Mouse (Mus musculus) neural tube, embryonic 14.5 days (tissue): ENCODE measurements around the gene Mslnl. TPM values are rescaled to one million over a fixed set of nuclear protein-coding genes. Genes with fewer than 3 reads are reported as not detected.

Experiments
- ATAC-seq: fragments of 200-750 bp; cut with Nextera tagmentation; 2 replicates; pipeline ENCODE4 v1.8.0; 2017; ENCODE audit warnings: low read depth, mild to moderate bottlenecking, moderate TSS enrichment, moderate library complexity
- H3K27ac ChIP-seq: fragments of 300-500 bp; sonication (generic); 2 replicates; pipeline ENCODE4 v1.5.1; 2014; ENCODE audit warnings: low read depth, mild to moderate bottlenecking, control low read depth, low read length, moderate library complexity, mixed read lengths
- H3K27me3 ChIP-seq: fragments of 300-500 bp; sonication (generic); 2 replicates; pipeline ENCODE4 v1.6.1; 2014; ENCODE audit warnings: low read length; ENCODE audit not compliant: control insufficient read depth, insufficient read depth
- H3K36me3 ChIP-seq: fragments of 300-500 bp; sonication (generic); 2 replicates; pipeline ENCODE4 v1.6.1; 2014; ENCODE audit warnings: low read length, mixed read lengths; ENCODE audit not compliant: control insufficient read depth, insufficient read depth
- H3K4me1 ChIP-seq: fragments of 300-500 bp; sonication (generic); 2 replicates; pipeline ENCODE4 v1.6.1; 2014; ENCODE audit warnings: low read length; ENCODE audit not compliant: control insufficient read depth, insufficient read depth
- H3K4me2 ChIP-seq: fragments of 300-500 bp; sonication (generic); 2 replicates; pipeline ENCODE4 v1.6.1; 2014; ENCODE audit warnings: mild to moderate bottlenecking, low read depth, low read length, control low read depth
- H3K4me3 ChIP-seq: fragments of 300-500 bp; sonication (generic); 2 replicates; pipeline ENCODE4 v1.5.1; 2014; ENCODE audit warnings: low read depth, low read length, control low read depth, mixed read lengths
- H3K9ac ChIP-seq: fragments of 300-500 bp; sonication (generic); replicated peaks from 2 replicates; pipeline ENCODE4 v1.6.1; 2014; ENCODE audit warnings: low read depth, mild to moderate bottlenecking, control low read depth, low read length, mixed read lengths
- H3K9me3 ChIP-seq: fragments of 300-500 bp; sonication (generic); 2 replicates; pipeline ENCODE4 v1.6.1; 2016; ENCODE audit warnings: low read length; ENCODE audit not compliant: control insufficient read depth
- WGBS: fragments of 180-500 bp; shearing (Covaris S2); extraction: QIAGEN DNeasy Blood & Tissue Kit; methylation state at CpG from one replicate; pipeline ENCODE4 v1.1.7; 2014; 5-methylcytosine and 5-hydroxymethylcytosine counted together
- microRNA-seq: library from miRNA; unstranded; fragments of <30 nt; microRNA quantifications from one replicate; pipeline ENCODE4, GENCODE M21; 2016
- polyA plus RNA-seq: library from polyadenylated mRNA; unstranded; fragments of >200 nt; fragmentation: Nextera tagmentation; extraction: Ambion mirVana; gene quantifications from 2 replicates; pipeline ENCODE4 v1.2.1, GENCODE M21; 2014

The Mslnl gene
- polyA plus RNA-seq, 1 experiment from 2014 or later, result not detected

GRCm38 (mm10) chr17:25796951-25797369, 61.1 kb downstream of the Mslnl start, which contains the start of gene Metrn:
Gene Metrn, minus strand, starts transcription at chr17:25797136.
- peaks cover 22% of the 10 kb centered on the region for H3K4me1 ChIP-seq

More at GRCm38 (mm10) chr17:25796951-25797369, 61.1 kb downstream of the Mslnl start, which contains the start of gene Metrn:
- Histone ChIP-seq H3K9me3 (no peaks in the 10 kb centered on the region), H3K27ac (peak within 1 kb of the TSS; percentile 50), H3K4me3 (peak within 1 kb of the TSS; percentile 49), H3K4me2 (peak within 1 kb of the TSS; percentile 69), H3K27me3 (no peaks in the 10 kb centered on the region), H3K9ac (peak within 1 kb of the TSS; percentile 44), H3K36me3 (no peaks in the 10 kb centered on the region)
- peak; percentile 75; the same call in 1 of the 2 replicates for ATAC-seq
- 0% methylated on average over 33 of the region's 35 CpGs for WGBS

Small RNA genes lying within 50 kb of the gene (microRNA-seq; reads per million reads assigned to microRNA genes)
- gene Gm25083, result not detected
- not detected for gene Mir6966

Other genes starting within 250 kb of the Mslnl start
- gene Sstr5, start 238.8 kb upstream of the Mslnl start, polyA plus RNA-seq, result 0.31 and 0.55 TPM in 2 replicates
- 12.8 and 17.5 TPM in 2 replicates for gene Sox8, start 165.4 kb upstream of the Mslnl start, polyA plus RNA-seq
- gene Lmf1, start 157.0 kb upstream of the Mslnl start, polyA plus RNA-seq, result 24.2 and 25.4 TPM in 2 replicates
- gene Gng13, start 18.9 kb upstream of the Mslnl start, polyA plus RNA-seq, result 2.6 and 9.0 TPM in 2 replicates
- 2.5 and 2.9 TPM in 2 replicates for gene Chtf18, start 8.6 kb upstream of the Mslnl start, polyA plus RNA-seq
- gene Rpusd1, start 8.4 kb upstream of the Mslnl start, polyA plus RNA-seq, result 25.4 and 29.9 TPM in 2 replicates
- 1.5 TPM in 1 of 2 replicates, not detected in the other for gene Msln, start 18.3 kb downstream of the Mslnl start, polyA plus RNA-seq
- gene Narfl, start 37.7 kb downstream of the Mslnl start, polyA plus RNA-seq, result 25.4 and 25.9 TPM in 2 replicates
- 140 and 181 TPM in 2 replicates for gene Haghl, start 49.6 kb downstream of the Mslnl start, polyA plus RNA-seq
- 0.17 and 0.23 TPM in 2 replicates for gene Ccdc78, start 50.5 kb downstream of the Mslnl start, polyA plus RNA-seq
- gene Fam173a, start 56.9 kb downstream of the Mslnl start, polyA plus RNA-seq, result 79.9 and 88.4 TPM in 2 replicates
- gene AC134908.4, start 59.6 kb downstream of the Mslnl start, polyA plus RNA-seq, result 0.55 TPM in 1 of 2 replicates, not detected in the other
- 7.3 and 14.3 TPM in 2 replicates for gene Metrn, start 61.1 kb downstream of the Mslnl start, polyA plus RNA-seq
- gene Fbxl16, start 73.0 kb downstream of the Mslnl start, polyA plus RNA-seq, result 35.2 and 39.4 TPM in 2 replicates
- 29.5 and 31.8 TPM in 2 replicates for gene Wdr24, start 87.6 kb downstream of the Mslnl start, polyA plus RNA-seq
- 36.7 and 46.4 TPM in 2 replicates for gene Jmjd8, start 92.8 kb downstream of the Mslnl start, polyA plus RNA-seq
- 335 and 351 TPM in 2 replicates for gene Stub1, start 97.4 kb downstream of the Mslnl start, polyA plus RNA-seq
- gene Rhbdl1, start 101.3 kb downstream of the Mslnl start, polyA plus RNA-seq, result 42.0 and 67.6 TPM in 2 replicates
- 8.2 and 10.6 TPM in 2 replicates for gene Gm20683, start 105.7 kb downstream of the Mslnl start, polyA plus RNA-seq
- gene Rhot2, start 108.8 kb downstream of the Mslnl start, polyA plus RNA-seq, result 6.6 and 10.4 TPM in 2 replicates
- 10.5 and 12.1 TPM in 2 replicates for gene Wdr90, start 125.5 kb downstream of the Mslnl start, polyA plus RNA-seq
- gene Mcrip2, start 132.7 kb downstream of the Mslnl start, polyA plus RNA-seq, result 15.7 and 22.4 TPM in 2 replicates
- 65.3 and 73.9 TPM in 2 replicates for gene Mettl26, start 139.0 kb downstream of the Mslnl start, polyA plus RNA-seq
- gene Wfikkn1, start 144.8 kb downstream of the Mslnl start, polyA plus RNA-seq, result 0.30 and 0.67 TPM in 2 replicates
- 25.1 and 29.6 TPM in 2 replicates for gene Rab40c, start 183.7 kb downstream of the Mslnl start, polyA plus RNA-seq
- 66.4 and 76.8 TPM in 2 replicates for gene Pigq, start 208.9 kb downstream of the Mslnl start, polyA plus RNA-seq
- gene Nhlrc4, start 208.9 kb downstream of the Mslnl start, polyA plus RNA-seq, result not detected in 2 replicates
- gene A930017K11Rik, start 216.5 kb downstream of the Mslnl start, polyA plus RNA-seq, result 0.08 and 0.30 TPM in 2 replicates
- 21.1 and 24.6 TPM in 2 replicates for gene Capn15, start 249.8 kb downstream of the Mslnl start, polyA plus RNA-seq